Mouse (Mus musculus): ENCODE data around the gene Olfr18. TPM values are rescaled to one million over a fixed set of nuclear protein-coding genes. Genes with fewer than 3 reads are reported as not detected.
"Not testable (repeated sequence)": the region's sequence is repeated elsewhere in the genome, so short reads cannot be mapped to it uniquely, and the experiment has no call there.

The Olfr18 gene
- polyA plus RNA-seq (2017; shearing (Covaris generic)), result not detected

- ATAC-seq, result no peak
These were observed at the start of gene Olfr18 for GRCm38 (mm10) chr9:20335994-20336393. Gene Olfr18 (minus strand): TSS chr9:20336094.

- peak; percentile 46 for ATAC-seq
These were observed 49.4 kb upstream of the Olfr18 start for GRCm38 (mm10) chr9:20385343-20385703.

GRCm38 (mm10) chr9:20384532-20385342, 48.8 kb upstream of the Olfr18 start, which contains the start of gene Zfp560:
Gene Zfp560 (minus strand): TSS chr9:20385177.
- ATAC-seq, result peak; percentile 98

DNA sequence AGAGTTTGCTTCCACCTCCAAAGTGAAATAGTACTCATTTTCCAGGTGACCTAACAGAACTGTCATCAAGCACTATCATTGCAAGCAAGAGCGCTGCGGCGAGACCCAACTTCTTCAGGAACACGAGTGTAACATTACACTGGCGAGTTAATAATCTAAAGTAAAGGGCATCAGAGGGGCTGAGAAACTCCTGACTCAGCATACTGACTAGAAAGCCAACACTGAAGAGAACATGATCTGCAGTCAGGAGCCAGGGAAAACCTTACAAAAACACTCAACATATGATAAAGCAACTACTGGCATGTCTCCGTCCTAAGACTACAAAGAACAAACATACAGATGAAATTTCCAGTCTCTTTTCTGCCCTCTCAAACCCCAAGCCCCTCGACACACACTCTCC, 47.8 kb upstream of the Olfr18 start:
- no peak for ATAC-seq

- no peak for ATAC-seq
These were observed 38.8 kb upstream of the Olfr18 start for GRCm38 (mm10) chr9:20374712-20375111.

DNA sequence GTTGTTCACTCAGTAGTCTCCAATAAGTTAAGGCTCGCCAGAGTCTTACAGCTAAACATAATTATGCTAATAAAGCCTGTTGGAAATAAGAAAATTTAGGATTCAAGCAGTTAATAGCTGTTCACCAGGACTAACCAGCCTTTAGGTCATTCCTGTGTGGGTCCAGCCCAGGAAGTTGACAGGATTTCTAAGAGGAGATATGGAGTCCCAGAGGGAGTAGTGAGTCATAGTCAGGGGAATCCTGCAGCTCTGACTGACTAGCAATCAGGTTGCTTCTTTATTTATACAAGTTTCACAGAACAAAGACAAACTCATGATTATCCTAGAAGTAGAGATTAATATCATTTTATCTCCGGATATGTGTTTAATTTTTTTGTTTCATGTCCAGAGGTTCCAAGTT, 31.4 kb upstream of the Olfr18 start:
- no peak for ATAC-seq

DNA sequence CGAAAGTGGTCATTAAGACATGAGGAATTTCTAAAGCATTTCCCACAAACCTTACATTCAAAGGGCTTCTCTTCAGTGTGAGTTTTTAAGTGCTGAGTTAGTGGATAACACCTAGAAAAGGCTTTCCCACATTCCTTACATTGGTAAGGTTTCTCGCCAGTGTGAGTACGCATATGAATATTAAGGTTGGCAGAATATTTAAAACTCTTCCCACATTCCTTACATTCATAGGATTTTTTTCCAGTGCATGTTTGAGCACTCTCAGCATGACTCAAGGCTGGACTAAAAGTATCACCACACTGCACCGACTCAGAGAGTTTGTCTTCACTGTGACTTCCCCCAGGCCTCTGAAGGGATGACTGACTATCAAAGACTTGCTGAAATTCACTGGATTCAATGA, 12.6 kb upstream of the Olfr18 start:
- ATAC-seq, result no peak

GRCm38 (mm10) chr9:20298232-20298631, 37.7 kb downstream of the Olfr18 start, which contains the start of gene Olfr873:
Gene Olfr873 (plus strand): TSS chr9:20298532.
- ATAC-seq, result no peak

DNA sequence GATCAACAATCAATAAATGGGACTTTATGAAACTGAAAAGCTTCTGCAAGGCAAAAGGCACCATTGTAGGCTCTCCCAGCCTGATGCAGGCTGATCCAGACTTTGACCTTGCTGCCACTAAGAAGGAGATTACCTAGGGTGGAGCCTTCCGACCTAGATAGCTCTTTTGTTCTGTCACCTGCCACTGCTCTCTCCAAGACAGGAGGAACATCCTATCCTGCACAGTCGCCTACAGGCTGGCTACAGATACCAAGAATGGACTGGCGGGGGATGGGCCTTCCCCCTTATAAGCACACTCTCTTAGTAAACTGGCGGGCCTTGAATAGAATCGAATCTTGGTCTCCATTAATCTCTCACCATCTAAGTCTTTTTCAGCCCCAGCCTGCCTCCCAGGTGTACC, 40.3 kb downstream of the Olfr18 start:
- not testable (repeated sequence) for ATAC-seq

- no peak for ATAC-seq
These were observed 53.8 kb downstream of the Olfr18 start, which contains the start of gene Olfr39 for GRCm38 (mm10) chr9:20282051-20282450. Gene Olfr39 (plus strand): TSS chr9:20282351.

Other genes with a start within 250 kb of the Olfr18 start
- not detected for gene Olfr868, start 237.5 kb downstream of the Olfr18 start, polyA plus RNA-seq (2017; shearing (Covaris generic))
- not detected for gene Olfr869, start 207.1 kb downstream of the Olfr18 start, polyA plus RNA-seq (2017; shearing (Covaris generic))
- gene Olfr870, start 162.0 kb downstream of the Olfr18 start, polyA plus RNA-seq (2017; shearing (Covaris generic)), result not detected
- gene Olfr871, start 123.9 kb downstream of the Olfr18 start, polyA plus RNA-seq (2017; shearing (Covaris generic)), result not detected
- not detected for gene Olfr872, start 99.0 kb downstream of the Olfr18 start, polyA plus RNA-seq (2017; shearing (Covaris generic))
- not detected for gene Olfr39, start 53.7 kb downstream of the Olfr18 start, polyA plus RNA-seq (2017; shearing (Covaris generic))
- gene Olfr873, start 37.6 kb downstream of the Olfr18 start, polyA plus RNA-seq (2017; shearing (Covaris generic)), result not detected
- gene Zfp560, start 49.1 kb upstream of the Olfr18 start, polyA plus RNA-seq (2017; shearing (Covaris generic)), result 10 to 100 TPM; 33.3 to 39.9 (median 36.6) TPM
- gene Zfp26, start 124.1 kb upstream of the Olfr18 start, polyA plus RNA-seq (2017; shearing (Covaris generic)), result 10 to 100 TPM; 18.3 to 24.2 (median 21.8) TPM
- gene Zfp426, start 156.7 kb upstream of the Olfr18 start, polyA plus RNA-seq (2017; shearing (Covaris generic)), result 10 to 100 TPM; 25.0 to 25.9 (median 25.5) TPM
- 10 to 100 TPM; 44.4 to 55.8 (median 46.6) TPM for gene Zfp266, start 185.3 kb upstream of the Olfr18 start, polyA plus RNA-seq (2017; shearing (Covaris generic))
- gene Zfp846, start 245.2 kb upstream of the Olfr18 start, polyA plus RNA-seq (2017; shearing (Covaris generic)), result 10 to 100 TPM in 2 of 3 experiments, 1 to 10 TPM in 1; 7.2 to 15.1 (median 14.0) TPM